Mouse (Mus musculus) CH12.LX (cell line): ENCODE measurements around the gene Fxyd7. TPM values are rescaled to one million over a fixed set of nuclear protein-coding genes. Genes with fewer than 3 reads are reported as not detected.

Source experiments
- DNase-seq: peaks from one replicate; pipeline ENCODE4 v3.0.0-alpha.2; 2013; ENCODE audit errors: extremely low read depth
- H3K27ac ChIP-seq: 2 replicates; pipeline ENCODE4 v1.5.1; 2012; ENCODE audit warnings: low read depth, mild to moderate bottlenecking, control low read depth, moderate library complexity; ENCODE audit not compliant: insufficient read depth
- H3K27me3 ChIP-seq: replicated peaks from 2 replicates; pipeline ENCODE3; 2012; ENCODE audit warnings: inconsistent platforms
- H3K36me3 ChIP-seq, 2 experiments: replicated peaks in 1 of 2; 2 replicates each; pipeline versions ENCODE3 to v1.6.1; 2012; ENCODE audit warnings: inconsistent platforms in 1 of 2, low read length in 1 of 2, mild to moderate bottlenecking in 1 of 2, mixed read lengths in 1 of 2, moderate library complexity in 1 of 2; ENCODE audit not compliant: control insufficient read depth in 1 of 2, insufficient read depth in 1 of 2
- H3K4me1 ChIP-seq, 2 experiments: 2 replicates each; pipeline ENCODE4 v1.6.1; 2012; ENCODE audit warnings: inconsistent platforms in 1 of 2, moderate library complexity in 1 of 2; ENCODE audit not compliant: insufficient read depth in 2 of 2, control insufficient read depth in 1 of 2
- H3K4me2 ChIP-seq: 2 replicates; pipeline ENCODE4 v1.6.1; 2012; ENCODE audit warnings: low read depth, mild to moderate bottlenecking, control low read depth; ENCODE audit not compliant: poor library complexity, insufficient read depth, severe bottlenecking
- H3K4me3 ChIP-seq, 3 experiments: fragments of 150-350 bp in 1 of 3; sonication (generic) in 1 of 3; replicated peaks in 1 of 3; 2 replicates each; pipeline versions ENCODE3 to v1.5.1; 2011 to 2012; ENCODE audit warnings: low read depth in 2 of 3, low read length in 2 of 3, mild to moderate bottlenecking in 2 of 3, moderate library complexity in 2 of 3, control low read depth in 1 of 3, improper control_type of control experiment in 1 of 3, inconsistent platforms in 1 of 3, mixed read lengths in 1 of 3; ENCODE audit not compliant: poor library complexity in 1 of 3
- H3K79me2 ChIP-seq: replicated peaks from 2 replicates; pipeline ENCODE4 v1.6.1; 2012; ENCODE audit warnings: mild to moderate bottlenecking, moderate library complexity; ENCODE audit not compliant: control insufficient read depth, poor library complexity, insufficient read depth, severe bottlenecking; ENCODE audit errors: extremely low read depth
- H3K9ac ChIP-seq: 2 replicates; pipeline ENCODE4 v1.6.1; 2012; ENCODE audit warnings: low read depth, mild to moderate bottlenecking, control low read depth, moderate library complexity; ENCODE audit not compliant: insufficient read depth
- H3K9me3 ChIP-seq: replicated peaks from 2 replicates; pipeline ENCODE3; 2012; ENCODE audit warnings: low read length, inconsistent platforms, mixed read lengths
- CHD2 ChIP-seq: IDR thresholded peaks from 2 replicates; pipeline ENCODE4 v1.6.1; 2011; ENCODE audit warnings: low read length, improper control_type of control experiment
- ELF1 ChIP-seq: IDR thresholded peaks from 2 replicates; pipeline ENCODE4 v1.6.1; 2014; ENCODE audit warnings: low read depth, mild to moderate bottlenecking, inconsistent platforms, low read length, improper control_type of control experiment
- EP300 ChIP-seq: IDR thresholded peaks from 2 replicates; pipeline ENCODE4 v1.6.1; 2011; ENCODE audit warnings: low read length, improper control_type of control experiment
- GABPA ChIP-seq: IDR thresholded peaks from 2 replicates; pipeline ENCODE4 v1.6.1; 2012; ENCODE audit warnings: low read depth, low read length, improper control_type of control experiment, inconsistent platforms; ENCODE audit not compliant: insufficient replicate concordance
- IRF4 ChIP-seq: IDR thresholded peaks from 2 replicates; pipeline ENCODE4 v1.6.1; 2014; ENCODE audit warnings: low read depth, mild to moderate bottlenecking, inconsistent platforms, low read length, improper control_type of control experiment
- JUN ChIP-seq: IDR thresholded peaks from 2 replicates; pipeline ENCODE4 v1.6.1; 2011; ENCODE audit warnings: low read depth, mild to moderate bottlenecking, low read length, improper control_type of control experiment, moderate library complexity; ENCODE audit not compliant: insufficient read depth
- JUND ChIP-seq: conservative IDR thresholded peaks from 2 replicates; pipeline ENCODE4 v1.6.1; 2011; ENCODE audit warnings: low read depth, low read length, improper control_type of control experiment
- MAFK ChIP-seq: IDR thresholded peaks from 2 replicates; pipeline ENCODE4 v1.6.1; 2011; ENCODE audit warnings: low read length, improper control_type of control experiment; ENCODE audit not compliant: insufficient replicate concordance
- MAX ChIP-seq: IDR thresholded peaks from 2 replicates; pipeline ENCODE4 v1.6.1; 2011; ENCODE audit warnings: low read length, improper control_type of control experiment
- MAZ ChIP-seq: IDR thresholded peaks from 2 replicates; pipeline ENCODE4 v1.6.1; 2012; ENCODE audit warnings: low read depth, mild to moderate bottlenecking, inconsistent platforms, low read length, improper control_type of control experiment, moderate library complexity
- MEF2A ChIP-seq: IDR thresholded peaks from 2 replicates; pipeline ENCODE4 v1.6.1; 2014; ENCODE audit warnings: low read depth, mild to moderate bottlenecking, inconsistent platforms, low read length, improper control_type of control experiment, borderline replicate concordance
- NELFE ChIP-seq: IDR thresholded peaks from 2 replicates; pipeline ENCODE4 v1.6.1; 2011; ENCODE audit warnings: low read depth, low read length, improper control_type of control experiment
- NRF1 ChIP-seq: IDR thresholded peaks from 2 replicates; pipeline ENCODE4 v1.6.1; 2014; ENCODE audit warnings: low read depth, mild to moderate bottlenecking, inconsistent platforms, low read length, improper control_type of control experiment, moderate library complexity
- PAX5 ChIP-seq: IDR thresholded peaks from 2 replicates; pipeline ENCODE4 v1.6.1; 2012; ENCODE audit warnings: low read length, inconsistent platforms, mixed read lengths
- POLR2A ChIP-seq: IDR thresholded peaks from 2 replicates; pipeline ENCODE4 v1.6.1; 2011; ENCODE audit warnings: low read depth, mild to moderate bottlenecking, improper control_type of control experiment, low read length
- POLR2AphosphoS2 ChIP-seq: IDR thresholded peaks from 2 replicates; pipeline ENCODE4 v1.6.1; 2011; ENCODE audit warnings: low read depth, low read length, improper control_type of control experiment
- RAD21 ChIP-seq: IDR thresholded peaks from 2 replicates; pipeline ENCODE4 v1.6.1; 2011; ENCODE audit warnings: low read depth, mild to moderate bottlenecking, low read length, improper control_type of control experiment, moderate library complexity
- SIN3A ChIP-seq: IDR thresholded peaks from 2 replicates; pipeline ENCODE4 v1.6.1; 2012; ENCODE audit warnings: low read length, improper control_type of control experiment, inconsistent platforms
- UBTF ChIP-seq: IDR thresholded peaks from 2 replicates; pipeline ENCODE4 v1.6.1; 2012; ENCODE audit warnings: low read depth, mild to moderate bottlenecking, inconsistent platforms, low read length, improper control_type of control experiment, moderate library complexity
- USF2 ChIP-seq: conservative IDR thresholded peaks from 2 replicates; pipeline ENCODE4 v1.6.1; 2011; ENCODE audit warnings: low read depth, low read length, improper control_type of control experiment
- dilution Hi-C: fragments of 300-500 bp; cut with MboI; formaldehyde crosslinking; loops from 2 replicates; pipeline ENCODE4 v1.14.3; 2020; ENCODE audit warnings: low sequenced_read_pairs; ENCODE audit not compliant: extremely low pct_unique_long_range_greater_than_20kb, extremely low pct_ligation_motif_present
- in situ Hi-C: fragments of 300-500 bp; cut with MboI; formaldehyde crosslinking; loops from 3 replicates; pipeline ENCODE4 v1.14.3; 2019; ENCODE audit warnings: low sequenced_read_pairs, low pct_ligation_motif_present, low pct_unique_long_range_greater_than_20kb, mixed read lengths
- polyA plus RNA-seq: library from polyadenylated mRNA; unstranded; fragments of >175 nt; gene quantifications from 2 replicates; pipeline ENCODE4 v1.2.1, GENCODE M21; 2012; ENCODE audit warnings: low read depth; ENCODE audit not compliant: insufficient read length
- total RNA-seq, 2 experiments: library from RNA; depleted of rRNA; stranded (reverse); fragments of 300-350 nt in 1 of 2; fragments of >200 nt in 1 of 2; gene quantifications; 2 replicates each; pipeline ENCODE4 v1.2.3; 2012 to 2014

The Fxyd7 gene
- total and polyA plus RNA-seq, 3 experiments = not detected

DNA sequence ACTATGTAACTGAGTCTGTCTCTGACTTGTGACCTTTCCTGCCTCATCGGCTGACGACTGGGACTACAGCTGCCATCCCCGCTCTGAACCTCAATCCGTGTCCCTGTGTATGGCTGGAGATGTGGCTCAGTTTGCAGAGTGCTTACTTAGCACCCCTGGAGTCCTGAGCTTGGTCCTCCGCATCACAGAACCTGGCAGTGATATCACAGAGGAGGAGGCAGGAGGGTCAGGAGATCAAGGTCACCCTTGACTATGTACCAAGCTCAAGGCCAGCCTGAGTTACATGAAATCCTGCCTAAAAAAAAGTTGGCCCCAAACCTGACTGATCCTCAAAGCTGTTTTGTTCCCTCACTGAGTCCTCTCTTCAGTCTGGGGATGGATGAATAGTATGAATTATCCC is 6.5 kb upstream of the Fxyd7 start:
- Histone ChIP-seq H3K4me3 (no peak overlapping the region), H3K27ac (no peak overlapping the region), H3K9ac (no peak overlapping the region), H3K4me2 (no peak overlapping the region), H3K79me2 (no peaks in the 10 kb centered on the region), H3K4me1 (peaks cover 5 to 8% of the 10 kb centered on the region in 2 experiments; a peak in 3 of 4 replicates), H3K9me3 (no peaks in the 10 kb centered on the region), H3K27me3 (peaks cover 41% of the 10 kb centered on the region), H3K36me3 (no peaks in the 10 kb centered on the region)
- TF ChIP-seq MAZ (no peak), ELF1 (no peak), NRF1 (no peak), GABPA (no peak), MEF2A (no peak), IRF4 (no peak), EP300 (no peak), UBTF (no peak), POLR2AphosphoS2 (no peak), JUND (no peak), JUN (no peak), SIN3A (no peak), CHD2 (no peak), RAD21 (no peak), POLR2A (no peak), USF2 (no peak), MAFK (no peak), PAX5 (no peak)
- dilution Hi-C loops (no loop called here), in situ Hi-C loops (no loop called here)
- no peak for DNase-seq

DNA sequence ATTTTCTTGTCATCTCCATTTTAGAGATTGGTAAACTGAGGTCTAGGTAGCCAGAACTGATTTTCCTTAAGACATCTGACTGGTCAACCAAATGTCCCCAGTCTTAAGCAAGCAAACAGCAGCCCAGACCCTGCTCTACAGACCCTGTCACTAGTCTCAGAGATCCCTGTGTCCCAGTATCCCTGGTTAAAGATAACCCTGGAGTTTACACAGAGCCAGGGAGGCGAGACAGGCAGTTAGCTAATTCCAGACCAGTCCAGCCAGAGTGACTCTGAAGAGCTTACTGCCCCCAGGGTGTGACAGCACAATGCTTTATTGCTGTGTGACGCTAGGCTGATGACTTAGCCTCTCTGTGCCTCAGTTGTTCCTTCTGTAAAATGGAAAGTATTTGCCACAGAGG is 5.8 kb upstream of the Fxyd7 start, which contains the start of gene Fxyd1:
TSS of gene Fxyd1 (minus strand) at position 129 of the 400 bp plus-strand sequence.
- H3K9ac ChIP-seq = no peak within 1 kb of the TSS
- H3K36me3 ChIP-seq = no peaks in the 10 kb centered on the region
- dilution Hi-C loops (no loop called here), in situ Hi-C loops (no loop called here)
- H3K4me3 ChIP-seq = no peak within 1 kb of the TSS
- H3K9me3 ChIP-seq = no peaks in the 10 kb centered on the region
- no peak for TF ChIP-seq NELFE
- no peak for TF ChIP-seq MEF2A
- TF ChIP-seq MAX = no peak
- no peak for TF ChIP-seq MAZ
- TF ChIP-seq POLR2AphosphoS2 = no peak
- no peak for DNase-seq
- peaks cover 46% of the 10 kb centered on the region for H3K27me3 ChIP-seq
- no peak within 1 kb of the TSS for H3K27ac ChIP-seq
- no peaks in the 10 kb centered on the region for H3K79me2 ChIP-seq
- no peak within 1 kb of the TSS for H3K4me2 ChIP-seq
- peaks cover 11 to 15% of the 10 kb centered on the region in 2 experiments for H3K4me1 ChIP-seq
